In the genomic region with DNA sequence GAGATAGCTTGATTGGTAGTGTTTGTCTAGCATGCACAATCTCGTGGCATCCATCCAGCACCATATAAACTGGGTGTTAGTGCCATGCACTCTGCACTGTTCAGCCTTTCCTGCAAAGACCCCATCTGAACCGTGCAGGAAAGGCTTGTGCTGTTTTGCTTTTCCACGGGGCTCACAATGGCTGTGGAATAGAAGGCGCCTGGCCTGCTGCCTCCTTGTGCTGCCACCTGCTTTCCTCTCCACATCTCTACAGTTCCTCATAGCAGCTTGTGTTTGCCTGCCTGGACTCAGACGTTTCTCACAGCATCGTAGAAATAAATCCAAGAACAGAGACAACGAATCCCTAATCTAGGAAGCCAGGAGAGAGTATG, we compare ENCODE assay signal across 12 mouse cellular contexts. TPM values are rescaled to one million over a fixed set of nuclear protein-coding genes. Genes with fewer than 3 reads are reported as not detected.
A peak's percentile ranks its signal among the peaks of the same experiment; 100 is the strongest.
DNase-seq lines count a peak whose midpoint lies in the region; ATAC-seq lines count a peak whose summit lies in the region.
"Had no signal": no experiment of that assay in that cellular context is flagged by ENCODE, and none has a peak within 500 bp of the region (broad histone marks: within the 10 kb centered on the region; RNA-seq: fewer than 3 reads in every experiment).

No protein-coding gene starts in this region.

- ATAC-seq in kidney, embryonic 14.5 days (ENCODE audit: low FRiP score, low TSS enrichment), result no peak
- ATAC-seq in midbrain, embryonic 11.5 days (ENCODE audit: low FRiP score), result 0 out of 2 replicates have a peak, but pooled peaks have one; percentile 11
- peak; percentile 29 for ATAC-seq in intestine, embryonic 16.5 days
- no peak for ATAC-seq in stomach, embryonic 15.5 days (ENCODE audit: insufficient read depth, low FRiP score, low read depth)
- ATAC-seq: activated CD4-positive, CD25-positive, alpha-beta regulatory T cell, adult 4 months had no signal

- no peaks in the 10 kb centered on the region for H3K4me1 ChIP-seq in kidney, embryonic 14.5 days (ENCODE audit: control insufficient read depth, insufficient read depth, low read length)
- no peaks in the 10 kb centered on the region for H3K4me1 ChIP-seq in midbrain, embryonic 11.5 days (ENCODE audit: control insufficient read depth, insufficient read depth, low read length)
- no peaks in the 10 kb centered on the region for H3K4me1 ChIP-seq in midbrain, embryonic 10.5 days
- 0 out of 2 replicates have a peak, but pooled peaks cover 6% of the 10 kb centered on the region for H3K4me1 ChIP-seq in intestine, embryonic 16.5 days (ENCODE audit: control insufficient read depth, insufficient read depth, low read length)
- H3K4me1 ChIP-seq in stomach, embryonic 15.5 days, result no peaks in the 10 kb centered on the region
- H3K4me1 ChIP-seq: heart, embryonic 15.5 days had no signal

- no peak overlapping the region for H3K4me2 ChIP-seq in kidney, embryonic 14.5 days (replicated peaks; ENCODE audit: low read depth, low read length)
- H3K4me2 ChIP-seq in midbrain, embryonic 11.5 days, result no peak overlapping the region
- H3K4me2 ChIP-seq in intestine, embryonic 16.5 days (ENCODE audit: low read depth, low read length), result no peak overlapping the region
- H3K4me2 ChIP-seq in stomach, embryonic 15.5 days, result no peak overlapping the region
- H3K4me2 ChIP-seq: heart, embryonic 15.5 days had no signal

- H3K9me3 ChIP-seq in kidney, embryonic 14.5 days (ENCODE audit: control insufficient read depth, low read length), result no peaks in the 10 kb centered on the region
- no peaks in the 10 kb centered on the region for H3K9me3 ChIP-seq in midbrain, embryonic 11.5 days (ENCODE audit: control insufficient read depth, low read length)
- no peaks in the 10 kb centered on the region for H3K9me3 ChIP-seq in midbrain, embryonic 10.5 days (replicated peaks)
- no peaks in the 10 kb centered on the region for H3K9me3 ChIP-seq in intestine, embryonic 16.5 days (ENCODE audit: control insufficient read depth, low read length)
- H3K9me3 ChIP-seq in stomach, embryonic 15.5 days, result no peaks in the 10 kb centered on the region
- H3K9me3 ChIP-seq: heart, embryonic 15.5 days had no signal

- H3K4me3 ChIP-seq in kidney, embryonic 14.5 days (ENCODE audit: low read length), result no peak overlapping the region
- no peak overlapping the region for H3K4me3 ChIP-seq in midbrain, embryonic 11.5 days (ENCODE audit: low read depth, low read length)
- H3K4me3 ChIP-seq in midbrain, embryonic 10.5 days, result no peak overlapping the region
- H3K4me3 ChIP-seq in intestine, embryonic 16.5 days (ENCODE audit: low read length), result no peak overlapping the region
- H3K4me3 ChIP-seq in stomach, embryonic 15.5 days (replicated peaks), result no peak overlapping the region
- H3K4me3 ChIP-seq: erythroblast, embryonic 14.5 days; heart, embryonic 15.5 days had no signal

- H3K9ac ChIP-seq in kidney, embryonic 14.5 days (ENCODE audit: low read depth, low read length), result no peak overlapping the region
- H3K9ac ChIP-seq in midbrain, embryonic 11.5 days (ENCODE audit: low read length), result no peak overlapping the region
- 0 out of 2 replicates have a peak overlapping the region, but pooled peaks have one; percentile 1 for H3K9ac ChIP-seq in intestine, embryonic 16.5 days (ENCODE audit: low read depth, low read length)
- no peak overlapping the region for H3K9ac ChIP-seq in stomach, embryonic 15.5 days
- H3K9ac ChIP-seq: heart, embryonic 15.5 days had no signal

- 55% methylated on average over 7 of the region's 7 CpGs for WGBS in kidney, embryonic 14.5 days
- WGBS in midbrain, embryonic 11.5 days, result 53% methylated on average over 7 of the region's 7 CpGs
- WGBS in midbrain, embryonic 10.5 days, result 52% methylated on average over 7 of the region's 7 CpGs
- WGBS in intestine, embryonic 16.5 days, result 42% methylated on average over 7 of the region's 7 CpGs
- 51% methylated on average over 7 of the region's 7 CpGs for WGBS in stomach, embryonic 15.5 days

- DNase-seq in kidney, adult 18-20 months, result no peak
- DNase-seq in midbrain, embryonic 11.5 days (ENCODE audit: low spot score, missing footprints), result peak; percentile 83
- DNase-seq in midbrain, embryonic 10.5 days (ENCODE audit: low spot score), result no peak
- DNase-seq in thymus, postnatal 14 days, result no peak
- DNase-seq: retina, postnatal 1 day; thymus, adult 18-20 months had no signal

- H3K27me3 ChIP-seq in kidney, embryonic 14.5 days (ENCODE audit: control insufficient read depth, insufficient read depth, low read length), result no peaks in the 10 kb centered on the region
- H3K27me3 ChIP-seq in midbrain, embryonic 11.5 days (ENCODE audit: control insufficient read depth, insufficient read depth, low read length), result no peaks in the 10 kb centered on the region
- no peaks in the 10 kb centered on the region for H3K27me3 ChIP-seq in midbrain, embryonic 10.5 days (ENCODE audit: low read depth, poor library complexity, severe bottlenecking)
- H3K27me3 ChIP-seq in intestine, embryonic 16.5 days (replicated peaks; ENCODE audit: control insufficient read depth, insufficient read depth, low read length), result no peaks in the 10 kb centered on the region
- H3K27me3 ChIP-seq in stomach, embryonic 15.5 days (replicated peaks), result no peaks in the 10 kb centered on the region
- H3K27me3 ChIP-seq: heart, embryonic 15.5 days had no signal

- 0 out of 2 replicates have a peak overlapping the region, but pooled peaks have one; percentile 14 for H3K27ac ChIP-seq in kidney, embryonic 14.5 days (ENCODE audit: low read depth, low read length)
- no peak overlapping the region for H3K27ac ChIP-seq in midbrain, embryonic 11.5 days (ENCODE audit: low read depth, low read length)
- H3K27ac ChIP-seq in midbrain, embryonic 10.5 days (replicated peaks), result no peak overlapping the region
- no peak overlapping the region for H3K27ac ChIP-seq in intestine, embryonic 16.5 days (ENCODE audit: low read length)
- 0 out of 2 replicates have a peak overlapping the region, but pooled peaks have one; percentile 12 for H3K27ac ChIP-seq in stomach, embryonic 15.5 days
- H3K27ac ChIP-seq: heart, embryonic 15.5 days had no signal

- no peaks in the 10 kb centered on the region for H3K36me3 ChIP-seq in kidney, embryonic 14.5 days (ENCODE audit: control insufficient read depth, insufficient read depth, low read length)
- H3K36me3 ChIP-seq in midbrain, embryonic 11.5 days (ENCODE audit: control insufficient read depth, insufficient read depth, low read length), result no peaks in the 10 kb centered on the region
- no peaks in the 10 kb centered on the region for H3K36me3 ChIP-seq in midbrain, embryonic 10.5 days
- no peaks in the 10 kb centered on the region for H3K36me3 ChIP-seq in intestine, embryonic 16.5 days (ENCODE audit: control insufficient read depth, insufficient read depth, low read length)
- no peaks in the 10 kb centered on the region for H3K36me3 ChIP-seq in stomach, embryonic 15.5 days
- H3K36me3 ChIP-seq: heart, embryonic 15.5 days had no signal

RNA-seq across cellular contexts. Expression of a gene that starts 15.9 kb away (rescaled TPM):
- polyA plus RNA-seq in kidney, embryonic 14.5 days (2014; fragmentation: Nextera tagmentation; extraction: Ambion mirVana), result 18.9 and 26.5 TPM in 2 replicates
- 16.5 and 17.4 TPM in 2 replicates for polyA plus RNA-seq in midbrain, embryonic 11.5 days (2014; fragmentation: Nextera tagmentation; extraction: Ambion mirVana)
- 20.7 and 23.1 TPM in 2 replicates for polyA plus RNA-seq in midbrain, embryonic 10.5 days (2016; fragmentation: Nextera tagmentation; extraction: Ambion mirVana)
- polyA plus RNA-seq in intestine, embryonic 16.5 days (2015; fragmentation: Nextera tagmentation; extraction: Ambion mirVana), result 45.0 and 45.9 TPM in 2 replicates
- polyA plus RNA-seq in stomach, embryonic 15.5 days (2015; fragmentation: Nextera tagmentation; extraction: Ambion mirVana), result 34.4 and 43.8 TPM in 2 replicates

RNA-seq across cellular contexts. Expression of a gene that starts 22.5 kb away (rescaled TPM):
- 3.7 and 4.9 TPM in 2 replicates for polyA plus RNA-seq in kidney, embryonic 14.5 days (2014; fragmentation: Nextera tagmentation; extraction: Ambion mirVana)
- not detected in 2 replicates for polyA plus RNA-seq in midbrain, embryonic 11.5 days (2014; fragmentation: Nextera tagmentation; extraction: Ambion mirVana)
- polyA plus RNA-seq in midbrain, embryonic 10.5 days (2016; fragmentation: Nextera tagmentation; extraction: Ambion mirVana), result not detected in 2 replicates
- polyA plus RNA-seq in intestine, embryonic 16.5 days (2015; fragmentation: Nextera tagmentation; extraction: Ambion mirVana), result 4.6 and 7.6 TPM in 2 replicates
- 0.62 and 1.1 TPM in 2 replicates for polyA plus RNA-seq in stomach, embryonic 15.5 days (2015; fragmentation: Nextera tagmentation; extraction: Ambion mirVana)
- polyA plus RNA-seq: activated CD4-positive, CD25-positive, alpha-beta regulatory T cell, adult 4 months; erythroblast, embryonic 14.5 days; heart, embryonic 15.5 days had no signal

Comparison
In these comparisons a context has a peak if more than half of its experiments do, and no peak if none do; other contexts are left out.
1. ATAC-seq: peak in midbrain, embryonic 11.5 days (single experiment) and intestine, embryonic 16.5 days (single experiment); none in kidney, embryonic 14.5 days (single experiment) and stomach, embryonic 15.5 days (single experiment).
2. H3K27ac ChIP-seq: peak in kidney, embryonic 14.5 days (single experiment) and stomach, embryonic 15.5 days (single experiment); none in midbrain, embryonic 11.5 days (single experiment), midbrain, embryonic 10.5 days (single experiment) and intestine, embryonic 16.5 days (single experiment).